Mouse (Mus musculus) hindbrain, embryonic 10.5 days (tissue): ENCODE results near the gene Olfr467. TPM values are rescaled to one million over a fixed set of nuclear protein-coding genes. Genes with fewer than 3 reads are reported as not detected.
"Not testable (repeated sequence)": the region's sequence is repeated elsewhere in the genome, so short reads cannot be mapped to it uniquely, and the experiment has no call there.

Experiments
- DNase-seq: peaks from one replicate; pipeline ENCODE4 v3.0.0-alpha.2; 2017; ENCODE audit warnings: low spot score
- H3K27ac ChIP-seq: fragments of 300-500 bp; sonication (generic); 2 replicates; pipeline ENCODE4 v1.5.1; 2016; ENCODE audit warnings: mild to moderate bottlenecking, moderate library complexity
- H3K27me3 ChIP-seq: fragments of 300-500 bp; sonication (generic); 2 replicates; pipeline ENCODE4 v1.6.1; 2016; ENCODE audit warnings: mild to moderate bottlenecking; ENCODE audit not compliant: poor library complexity, insufficient read depth, severe bottlenecking
- H3K36me3 ChIP-seq: fragments of 300-500 bp; sonication (generic); 2 replicates; pipeline ENCODE4 v1.6.1; 2016; ENCODE audit warnings: mild to moderate bottlenecking, moderate library complexity
- H3K4me1 ChIP-seq: fragments of 300-500 bp; sonication (generic); replicated peaks from 2 replicates; pipeline ENCODE4 v1.6.1; 2016; ENCODE audit warnings: mild to moderate bottlenecking
- H3K4me3 ChIP-seq: fragments of 300-500 bp; sonication (generic); 2 replicates; pipeline ENCODE4 v1.5.1; 2016; ENCODE audit warnings: mild to moderate bottlenecking, moderate library complexity
- H3K9me3 ChIP-seq: fragments of 300-500 bp; sonication (generic); 2 replicates; pipeline ENCODE4 v1.6.1; 2016; ENCODE audit warnings: mild to moderate bottlenecking, moderate library complexity
- WGBS: fragments of 180-500 bp; shearing (Covaris S2); methylation state at CpG from one replicate; pipeline ENCODE4 v1.1.7; 2016; 5-methylcytosine and 5-hydroxymethylcytosine counted together
- polyA plus RNA-seq: library from polyadenylated mRNA; unstranded; fragments of >200 nt; fragmentation: Nextera tagmentation; extraction: Ambion mirVana; gene quantifications from 2 replicates; pipeline ENCODE4 v1.2.1, GENCODE M21; 2016

The Olfr467 gene
- not detected in 2 replicates for polyA plus RNA-seq

DNA sequence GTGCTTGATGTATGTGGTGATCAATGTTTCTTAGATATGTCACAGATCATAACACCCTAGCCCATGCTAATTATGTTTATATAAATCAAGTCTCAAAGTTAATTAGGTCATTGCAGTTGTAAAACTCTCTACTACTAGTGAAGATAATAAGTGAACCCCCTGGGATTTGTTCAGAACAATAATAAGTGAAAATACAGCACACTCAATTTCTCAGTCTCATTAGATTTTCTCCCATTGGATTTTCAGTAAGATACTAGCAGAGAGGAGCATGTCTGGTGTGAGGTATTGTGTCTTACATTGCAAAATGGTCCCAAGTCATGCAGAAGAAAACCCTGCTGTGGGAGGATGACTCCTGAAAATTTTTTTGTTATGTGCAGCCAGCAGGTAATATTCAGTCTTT is at the start of gene Olfr467:
Olfr467 (plus strand) TSS at position 301 of the 400 bp plus-strand sequence.
- no peaks in the 10 kb centered on the region for H3K27me3 ChIP-seq
- no peak within 1 kb of the TSS for H3K4me3 ChIP-seq
- no peaks in the 10 kb centered on the region for H3K4me1 ChIP-seq
- DNase-seq: no peak
- no peak within 1 kb of the TSS for H3K27ac ChIP-seq
- no peaks in the 10 kb centered on the region for H3K9me3 ChIP-seq
- H3K36me3 ChIP-seq: no peaks in the 10 kb centered on the region

DNA sequence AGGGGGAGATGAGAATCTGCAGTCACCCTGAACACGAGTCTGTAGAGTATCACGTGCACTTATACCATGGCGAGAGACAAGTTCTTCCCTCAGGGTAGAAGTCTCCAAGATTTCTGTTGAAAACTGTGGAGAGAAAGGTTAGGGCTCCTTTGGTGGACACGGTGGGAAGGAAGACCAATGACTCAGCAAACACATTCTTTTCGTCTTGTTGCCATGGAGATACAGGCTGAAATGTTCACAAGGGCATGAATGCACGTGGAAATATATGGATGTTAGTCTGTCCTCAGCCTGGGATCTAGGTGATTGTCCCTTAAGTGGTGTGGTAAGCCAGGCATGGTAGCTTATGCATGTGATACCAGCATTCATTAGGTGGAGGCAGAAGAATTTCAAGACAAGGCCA is 41.3 kb upstream of the Olfr467 start:
- Histone ChIP-seq H3K4me1 (0 out of 2 replicates have a peak, but pooled peaks cover 6% of the 10 kb centered on the region), H3K4me3 (no peak overlapping the region), H3K27me3 (no peaks in the 10 kb centered on the region), H3K9me3 (no peaks in the 10 kb centered on the region), H3K27ac (no peak overlapping the region), H3K36me3 (no peaks in the 10 kb centered on the region)
- 65% methylated on average over 6 of the region's 6 CpGs for WGBS
- DNase-seq: no peak

DNA sequence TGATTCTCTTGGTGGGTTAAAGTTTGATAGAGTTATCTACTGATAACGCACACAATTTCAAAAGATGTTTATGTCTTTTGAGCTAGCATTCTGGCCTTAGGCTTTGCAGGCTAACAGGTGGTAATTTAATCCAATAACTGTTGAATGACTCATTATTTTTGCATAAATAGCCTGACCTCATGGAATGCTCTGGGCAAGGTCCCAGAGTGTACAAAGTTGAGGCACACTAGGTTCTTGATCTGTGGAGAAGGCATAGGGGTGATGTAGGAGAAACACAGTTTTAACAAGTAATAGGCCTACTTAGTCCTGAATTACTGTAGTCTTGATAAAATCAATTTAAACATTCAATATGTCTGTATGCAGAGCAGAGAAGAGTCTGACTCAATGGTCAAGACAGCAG is 33.8 kb upstream of the Olfr467 start:
- Histone ChIP-seq H3K27ac (no peak overlapping the region), H3K9me3 (no peaks in the 10 kb centered on the region), H3K4me3 (no peak overlapping the region), H3K36me3 (no peaks in the 10 kb centered on the region), H3K4me1 (no peaks in the 10 kb centered on the region), H3K27me3 (no peaks in the 10 kb centered on the region)
- 94% methylated on average over 1 of the region's 1 CpGs for WGBS
- DNase-seq: no peak

DNA sequence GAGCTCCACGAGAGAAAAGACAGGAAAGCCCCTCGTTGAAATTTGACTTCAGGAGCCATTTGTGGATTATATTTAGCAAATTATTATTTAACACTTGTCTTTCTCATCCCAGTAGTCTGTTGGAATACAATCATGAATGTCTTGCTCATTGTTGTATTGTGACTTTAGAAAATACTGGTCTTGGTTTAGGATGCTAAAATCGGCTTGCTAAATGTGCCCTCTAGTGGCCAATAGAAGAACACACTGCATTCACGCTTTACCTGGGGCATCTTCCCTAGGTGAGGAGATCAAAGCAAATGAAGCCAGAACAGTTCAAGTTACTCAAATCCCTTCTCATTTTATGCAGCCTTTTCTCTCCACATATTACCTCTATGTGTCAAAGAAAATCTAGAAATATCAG is 32.5 kb upstream of the Olfr467 start:
- DNase-seq: no peak
- H3K27ac ChIP-seq: no peak overlapping the region
- H3K36me3 ChIP-seq: no peaks in the 10 kb centered on the region
- H3K4me3 ChIP-seq: no peak overlapping the region
- no peaks in the 10 kb centered on the region for H3K27me3 ChIP-seq
- WGBS: 45% methylated on average over 4 of the region's 4 CpGs
- no peaks in the 10 kb centered on the region for H3K9me3 ChIP-seq
- no peaks in the 10 kb centered on the region for H3K4me1 ChIP-seq

DNA sequence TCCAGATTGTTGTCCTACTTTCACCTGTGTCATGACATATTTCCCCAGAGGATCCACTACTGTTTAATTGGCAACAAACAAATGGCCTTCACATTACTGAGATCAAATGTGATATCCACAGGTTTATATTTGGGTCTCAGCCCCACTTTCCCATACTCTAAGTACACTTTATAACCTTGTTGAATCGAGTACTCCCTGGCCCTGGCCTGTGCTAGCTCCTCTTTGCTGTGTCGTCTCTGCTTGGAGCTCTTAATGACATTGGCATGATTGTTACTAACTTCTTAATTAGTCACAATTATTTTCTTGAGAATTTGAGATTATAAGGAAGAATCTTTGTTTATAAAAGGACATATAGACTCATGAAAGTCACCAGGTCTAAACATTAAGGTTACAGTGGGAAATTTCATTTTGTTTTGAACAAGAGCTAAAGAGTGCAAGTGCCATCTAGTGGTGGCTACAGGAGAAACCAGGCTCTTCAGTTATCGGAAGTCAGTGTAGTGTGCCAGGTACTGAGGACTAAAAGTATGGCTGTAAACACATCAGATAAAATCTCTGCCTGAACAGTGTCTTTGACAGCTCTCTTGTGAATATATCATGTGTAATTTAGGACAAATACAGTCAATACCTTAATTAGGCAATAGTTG is 24.0 kb upstream of the Olfr467 start:
- no peaks in the 10 kb centered on the region for H3K36me3 ChIP-seq
- H3K27ac ChIP-seq: no peak overlapping the region
- no peaks in the 10 kb centered on the region for H3K9me3 ChIP-seq
- H3K27me3 ChIP-seq: no peaks in the 10 kb centered on the region
- WGBS: 63% methylated on average over 3 of the region's 3 CpGs
- no peak for DNase-seq
- no peak overlapping the region for H3K4me3 ChIP-seq
- no peaks in the 10 kb centered on the region for H3K4me1 ChIP-seq

DNA sequence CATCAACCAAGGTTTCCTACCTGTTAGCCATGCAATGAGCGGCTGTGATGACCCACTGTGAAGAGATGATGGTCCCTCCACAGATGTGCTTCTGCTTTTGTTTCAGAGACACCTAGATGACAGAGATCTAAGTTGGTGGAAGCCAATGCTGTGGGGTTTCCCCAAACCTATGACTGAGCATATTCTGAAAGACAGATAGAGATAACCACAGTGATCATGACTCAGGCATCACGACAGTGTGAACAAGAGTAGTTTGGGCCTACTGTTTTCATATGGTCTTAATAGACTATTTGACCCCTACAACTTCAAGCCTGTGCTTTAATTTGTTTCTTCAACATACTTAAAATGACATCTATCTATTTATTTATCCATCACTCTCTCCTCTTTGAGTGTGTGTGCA is 15.6 kb upstream of the Olfr467 start:
- WGBS: 87% methylated on average over 2 of the region's 2 CpGs
- Histone ChIP-seq H3K9me3 (no peaks in the 10 kb centered on the region), H3K27ac (no peak overlapping the region), H3K4me3 (no peak overlapping the region), H3K36me3 (no peaks in the 10 kb centered on the region), H3K27me3 (no peaks in the 10 kb centered on the region), H3K4me1 (no peaks in the 10 kb centered on the region)
- DNase-seq: no peak

DNA sequence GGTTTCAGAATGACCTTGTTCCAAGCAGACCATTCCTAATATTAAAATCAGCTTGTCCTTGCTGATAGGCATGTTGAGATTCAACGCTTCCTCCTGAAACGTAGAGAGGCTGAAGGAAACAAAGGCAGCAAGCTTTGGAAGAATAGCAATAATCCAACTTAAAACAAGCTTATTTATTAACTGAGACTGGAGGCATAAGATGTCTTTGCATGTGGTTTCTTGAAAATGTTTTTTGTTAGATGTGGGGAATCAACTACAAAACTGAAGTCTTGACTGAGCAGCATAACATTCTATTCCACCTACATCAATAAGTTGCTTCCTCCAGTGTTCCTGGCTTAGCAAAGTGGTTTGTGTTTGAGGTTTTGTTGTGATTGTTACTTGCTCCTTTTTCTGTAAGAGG is 11.0 kb upstream of the Olfr467 start, which contains the start of gene Ovch2:
Ovch2 (minus strand) TSS at position 101 of the 400 bp plus-strand sequence.
- H3K27me3 ChIP-seq: no peaks in the 10 kb centered on the region
- H3K9me3 ChIP-seq: no peaks in the 10 kb centered on the region
- H3K4me1 ChIP-seq: no peaks in the 10 kb centered on the region
- H3K27ac ChIP-seq: no peak within 1 kb of the TSS
- WGBS: 89% methylated on average over 2 of the region's 2 CpGs
- no peak for DNase-seq
- H3K36me3 ChIP-seq: no peaks in the 10 kb centered on the region
- H3K4me3 ChIP-seq: no peak within 1 kb of the TSS

DNA sequence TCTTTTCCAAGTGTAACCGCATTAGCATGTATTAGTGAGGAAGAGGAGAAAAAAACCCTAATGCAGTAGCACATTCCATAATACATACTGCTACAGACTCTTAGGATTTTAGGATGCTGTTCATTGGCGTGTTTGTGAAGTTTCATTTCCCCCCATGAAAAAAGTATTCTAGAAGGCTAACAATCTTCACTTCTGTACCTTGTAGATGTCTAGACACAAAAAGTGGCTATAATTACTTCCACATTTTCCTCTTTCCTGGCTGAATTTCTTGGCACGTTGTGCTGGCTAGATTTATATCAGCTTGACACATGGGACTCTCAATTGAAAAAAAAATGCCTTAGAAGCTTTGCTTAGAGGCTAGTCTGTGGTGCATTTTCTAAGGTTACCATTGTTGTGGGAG is 9.9 kb upstream of the Olfr467 start:
- Histone ChIP-seq H3K27ac (no peak overlapping the region), H3K4me3 (no peak overlapping the region), H3K36me3 (no peaks in the 10 kb centered on the region), H3K27me3 (no peaks in the 10 kb centered on the region), H3K4me1 (no peaks in the 10 kb centered on the region), H3K9me3 (no peaks in the 10 kb centered on the region)
- WGBS: 71% methylated on average over 3 of the region's 3 CpGs
- no peak for DNase-seq

DNA sequence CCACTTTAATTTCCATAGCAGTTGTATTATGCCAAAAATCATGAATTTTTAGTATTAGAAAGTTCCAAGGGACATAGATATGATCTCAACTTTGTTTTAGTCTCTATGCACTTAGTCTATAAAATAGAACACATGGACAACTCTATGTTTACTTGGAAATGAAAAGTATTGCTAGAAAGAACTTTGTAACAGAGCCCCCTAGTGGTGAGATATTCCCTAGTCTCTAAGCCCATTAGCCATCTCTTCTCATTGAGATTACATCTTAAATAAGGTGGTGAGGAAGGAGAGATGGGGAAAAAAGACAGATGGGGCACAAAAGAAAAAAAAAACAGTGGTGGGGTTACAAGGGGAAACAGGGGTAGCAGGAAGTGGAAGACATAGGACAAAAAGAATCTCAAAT is 7.4 kb downstream of the Olfr467 start:
- DNase-seq: no peak
- Histone ChIP-seq H3K36me3 (no peaks in the 10 kb centered on the region), H3K4me1 (no peaks in the 10 kb centered on the region), H3K27me3 (no peaks in the 10 kb centered on the region), H3K27ac (no peak overlapping the region), H3K9me3 (no peaks in the 10 kb centered on the region), H3K4me3 (no peak overlapping the region)

DNA sequence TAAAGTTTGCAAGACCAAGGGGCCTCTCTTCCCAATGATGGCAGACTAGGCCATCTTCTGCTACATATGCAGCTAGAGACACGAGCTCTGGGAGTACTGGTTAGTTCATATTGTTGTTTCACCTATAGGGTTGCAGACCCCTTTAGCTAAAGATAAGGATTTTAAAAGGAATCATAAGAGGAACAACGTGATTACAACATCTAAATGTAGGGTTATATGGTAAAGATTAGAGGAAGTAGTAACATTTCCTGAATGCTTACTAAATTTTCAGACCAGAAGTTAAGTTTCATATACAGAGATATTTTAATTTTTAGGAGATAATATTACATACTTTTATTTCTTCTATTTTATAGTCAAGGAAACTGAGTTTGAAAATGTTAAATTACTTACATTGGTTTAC is 11.8 kb downstream of the Olfr467 start:
- 63% methylated on average over 2 of the region's 2 CpGs for WGBS
- H3K4me3 ChIP-seq, H3K27me3 ChIP-seq, H3K9me3 ChIP-seq, DNase-seq, H3K27ac ChIP-seq, H3K36me3 ChIP-seq, H3K4me1 ChIP-seq: not testable (repeated sequence)

DNA sequence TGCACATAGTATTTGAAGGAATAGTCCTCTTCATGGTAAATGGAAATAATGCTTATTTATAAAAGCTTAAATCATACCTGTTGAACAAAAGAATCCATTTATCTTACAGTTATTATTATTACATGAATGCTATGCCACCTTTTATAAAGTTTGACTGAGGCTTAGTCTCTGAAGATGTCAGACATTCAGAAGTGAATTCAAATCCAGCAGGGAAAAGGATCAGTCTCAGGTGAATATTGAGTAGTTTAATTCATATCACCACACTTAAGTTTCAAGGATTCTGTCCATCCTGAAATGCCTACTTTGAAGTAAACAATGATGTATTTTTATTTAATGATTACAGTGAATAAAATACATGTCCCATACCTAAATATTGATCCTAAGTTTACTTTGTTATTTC is 13.4 kb downstream of the Olfr467 start, which contains the start of gene Olfr469:
Olfr469 (minus strand) TSS at position 101 of the 400 bp plus-strand sequence.
- DNase-seq, H3K9me3 ChIP-seq, H3K27ac ChIP-seq, H3K4me3 ChIP-seq, H3K4me1 ChIP-seq, H3K27me3 ChIP-seq, H3K36me3 ChIP-seq: not testable (repeated sequence)

DNA sequence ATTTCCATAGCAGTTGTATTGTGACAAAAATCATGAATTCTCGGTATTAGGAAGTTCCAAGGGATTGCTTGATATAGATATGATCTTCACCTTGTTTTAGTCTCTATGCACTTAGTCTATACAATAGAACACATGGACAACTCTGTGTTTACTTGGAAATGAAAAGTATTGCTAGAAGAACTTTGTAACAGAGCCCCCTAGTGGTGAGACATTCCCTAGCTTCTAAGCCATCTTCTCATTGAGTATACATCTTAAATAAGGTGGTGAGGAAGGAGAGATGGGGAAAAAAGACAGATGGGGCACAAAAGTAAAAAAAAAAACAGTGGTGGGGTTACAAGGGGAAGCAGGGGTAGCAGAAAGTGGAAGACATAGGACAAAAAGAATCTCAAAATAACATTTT is 29.7 kb downstream of the Olfr467 start:
- DNase-seq: no peak
- Histone ChIP-seq H3K27ac (no peak overlapping the region), H3K4me3 (no peak overlapping the region), H3K4me1 (no peaks in the 10 kb centered on the region), H3K36me3 (no peaks in the 10 kb centered on the region), H3K9me3 (no peaks in the 10 kb centered on the region), H3K27me3 (no peaks in the 10 kb centered on the region)
- WGBS: 82% methylated on average over 1 of the region's 1 CpGs

DNA sequence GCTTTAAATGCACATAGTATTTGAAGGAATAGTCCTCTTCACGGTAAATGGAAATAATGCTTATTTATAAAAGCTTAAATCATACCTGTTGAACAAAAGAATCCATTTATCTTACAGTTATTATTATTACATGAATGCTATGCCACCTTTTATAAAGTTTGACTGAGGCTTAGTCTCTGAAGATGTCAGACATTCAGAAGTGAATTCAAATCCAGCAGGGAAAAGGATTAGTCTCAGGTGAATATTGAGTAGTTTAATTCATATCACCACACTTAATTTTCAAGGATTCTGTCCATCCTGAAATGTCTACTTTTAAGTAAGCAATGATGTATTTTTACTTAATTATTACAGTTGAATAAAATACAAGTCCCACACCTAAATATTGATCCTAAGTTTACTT is 35.3 kb downstream of the Olfr467 start, which contains the start of gene Olfr470:
Olfr470 (minus strand) TSS at position 101 of the 400 bp plus-strand sequence.
- WGBS: 87% methylated on average over 1 of the region's 1 CpGs
- not testable (repeated sequence) for H3K36me3 ChIP-seq, H3K4me3 ChIP-seq, H3K9me3 ChIP-seq, DNase-seq, H3K27ac ChIP-seq, H3K4me1 ChIP-seq, H3K27me3 ChIP-seq
